Mouse (Mus musculus): Measurements from ENCODE around the gene Bcs1l. TPM values are rescaled to one million over a fixed set of nuclear protein-coding genes. Genes with fewer than 3 reads are reported as not detected.

Bcs1l gene
- total and polyA plus RNA-seq, 3 experiments: 18.6 to 29.1 (median 27.1) TPM

- H3K27me3 ChIP-seq (replicated peaks): no peaks in the 10 kb centered on the region
- no peak overlapping the region for H3K4me3 ChIP-seq (replicated peaks in 1 of 3; ENCODE audit: low read depth in 2 of 3, low read length in 2 of 3, poor library complexity in 1 of 3)
- peak; percentile 72 for DNase-seq (ENCODE audit: extremely low read depth)
- H3K4me1 ChIP-seq (ENCODE audit: control insufficient read depth in 1 of 2, insufficient read depth in 2 of 2): peaks cover 6 to 42% of the 10 kb centered on the region in 2 experiments; a peak in 3 of 4 replicates
- H3K9me3 ChIP-seq (replicated peaks; ENCODE audit: low read length): no peaks in the 10 kb centered on the region
- peaks cover 60 to 87% of the 10 kb centered on the region in 2 experiments for H3K36me3 ChIP-seq (replicated peaks in 1 of 2; ENCODE audit: control insufficient read depth in 1 of 2, insufficient read depth in 1 of 2, low read length in 1 of 2)
- no peak overlapping the region for H3K9ac ChIP-seq (ENCODE audit: insufficient read depth, low read depth)
- dilution Hi-C loops (cut with MboI; ENCODE audit: extremely low pct_ligation_motif_present, extremely low pct_unique_long_range_greater_than_20kb, low sequenced_read_pairs) (no loop called here), in situ Hi-C loops (cut with MboI; ENCODE audit: low pct_ligation_motif_present, low pct_unique_long_range_greater_than_20kb, low sequenced_read_pairs) (no loop called here)
- TF ChIP-seq TBP (conservative IDR thresholded peaks at IDR 0.05; ENCODE audit: low read depth, low read length): no peak
- no peak for TF ChIP-seq MXI1 (IDR thresholded peaks at IDR 0.05; ENCODE audit: low read depth, low read length)
- peak; percentile 39; the same call in 1 of the 2 replicates for TF ChIP-seq IRF4 (IDR thresholded peaks at IDR 0.05; ENCODE audit: low read depth, low read length)
- no peak for TF ChIP-seq MAZ (IDR thresholded peaks at IDR 0.05; ENCODE audit: low read depth, low read length)
- TF ChIP-seq ZMIZ1 (IDR thresholded peaks at IDR 0.05; ENCODE audit: low read depth, low read length): 0 out of 2 replicates have a peak, but pooled peaks have one; percentile 42
- H3K79me2 ChIP-seq (replicated peaks; ENCODE audit: control insufficient read depth, extremely low read depth, insufficient read depth, poor library complexity, severe bottlenecking): peaks cover 2% of the 10 kb centered on the region
- H3K27ac ChIP-seq (ENCODE audit: insufficient read depth, low read depth): peak overlapping the region; percentile 10; the same call in 1 of the 2 replicates
- H3K4me2 ChIP-seq (ENCODE audit: insufficient read depth, low read depth, poor library complexity, severe bottlenecking): no peak overlapping the region
These were observed 6.3 kb downstream of the Bcs1l start for GRCm38 (mm10) chr1:74594434-74594833.

DNA sequence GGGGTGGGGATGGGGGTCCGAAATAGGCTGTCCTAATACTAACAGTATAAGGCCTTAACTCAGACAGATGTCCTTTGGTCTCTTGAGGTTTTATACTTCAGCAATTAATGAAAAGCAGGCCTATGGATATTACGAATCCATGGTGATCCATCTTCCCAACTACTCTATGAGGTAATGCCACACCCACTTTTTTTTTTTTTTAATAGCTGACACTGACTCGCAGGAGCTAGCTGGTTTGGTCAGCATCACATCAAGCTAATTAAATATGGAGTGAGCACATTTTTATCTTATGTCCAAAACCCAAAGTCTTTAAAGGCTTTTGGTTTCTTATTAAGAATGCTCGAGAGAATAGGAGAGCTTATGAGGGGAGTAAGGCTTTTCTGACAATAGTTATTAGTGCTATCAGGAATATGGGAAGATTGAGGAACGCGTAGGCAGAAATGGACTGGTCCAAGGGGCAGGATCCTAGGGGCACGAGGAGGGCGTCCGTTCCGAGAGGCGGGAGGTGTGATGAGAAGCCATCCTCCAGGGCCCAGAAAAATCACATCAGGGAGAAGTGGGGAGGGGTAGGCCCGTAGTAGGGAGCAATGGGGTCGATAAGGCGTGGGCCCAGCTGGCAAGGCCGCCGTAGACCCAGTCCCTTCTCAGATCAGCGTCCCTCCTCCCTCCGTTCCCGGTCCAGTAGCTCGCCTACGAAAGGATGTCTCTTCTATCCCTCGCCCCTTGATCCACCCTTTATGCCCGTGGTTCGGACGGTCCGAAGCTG is 12.6 kb downstream of the Bcs1l start:
- H3K4me1 ChIP-seq (ENCODE audit: control insufficient read depth in 1 of 2, insufficient read depth in 2 of 2): peaks cover 2 to 27% of the 10 kb centered on the region in 2 experiments; a peak in 3 of 4 replicates
- peaks cover 16% of the 10 kb centered on the region for H3K79me2 ChIP-seq (replicated peaks; ENCODE audit: control insufficient read depth, extremely low read depth, insufficient read depth, poor library complexity, severe bottlenecking)
- H3K27ac ChIP-seq (ENCODE audit: insufficient read depth, low read depth): peak overlapping the region; percentile 39
- no peak for DNase-seq (ENCODE audit: extremely low read depth)
- H3K9me3 ChIP-seq (replicated peaks; ENCODE audit: low read length): no peaks in the 10 kb centered on the region
- peak overlapping the region; percentile 84 for H3K4me2 ChIP-seq (ENCODE audit: insufficient read depth, low read depth, poor library complexity, severe bottlenecking)
- H3K9ac ChIP-seq (ENCODE audit: insufficient read depth, low read depth): peak overlapping the region; percentile 80
- in situ Hi-C loops (cut with MboI; ENCODE audit: low pct_ligation_motif_present, low pct_unique_long_range_greater_than_20kb, low sequenced_read_pairs) (no loop called here), dilution Hi-C loops (cut with MboI; ENCODE audit: extremely low pct_ligation_motif_present, extremely low pct_unique_long_range_greater_than_20kb, low sequenced_read_pairs) (no loop called here)
- peak overlapping the region; percentile 93 to 99 (median 99) for H3K4me3 ChIP-seq (replicated peaks in 1 of 3; ENCODE audit: low read depth in 2 of 3, low read length in 2 of 3, poor library complexity in 1 of 3)
- no peaks in the 10 kb centered on the region for H3K27me3 ChIP-seq (replicated peaks)
- TF ChIP-seq MEF2A (IDR thresholded peaks at IDR 0.05; ENCODE audit: borderline replicate concordance, low read depth, low read length): no peak
- 0 out of 2 replicates have a peak, but pooled peaks have one; percentile 21 for TF ChIP-seq ZNF384 (IDR thresholded peaks at IDR 0.05; ENCODE audit: low read depth, low read length)
- peaks cover 15 to 35% of the 10 kb centered on the region in 2 experiments for H3K36me3 ChIP-seq (replicated peaks in 1 of 2; ENCODE audit: control insufficient read depth in 1 of 2, insufficient read depth in 1 of 2, low read length in 1 of 2)

DNA sequence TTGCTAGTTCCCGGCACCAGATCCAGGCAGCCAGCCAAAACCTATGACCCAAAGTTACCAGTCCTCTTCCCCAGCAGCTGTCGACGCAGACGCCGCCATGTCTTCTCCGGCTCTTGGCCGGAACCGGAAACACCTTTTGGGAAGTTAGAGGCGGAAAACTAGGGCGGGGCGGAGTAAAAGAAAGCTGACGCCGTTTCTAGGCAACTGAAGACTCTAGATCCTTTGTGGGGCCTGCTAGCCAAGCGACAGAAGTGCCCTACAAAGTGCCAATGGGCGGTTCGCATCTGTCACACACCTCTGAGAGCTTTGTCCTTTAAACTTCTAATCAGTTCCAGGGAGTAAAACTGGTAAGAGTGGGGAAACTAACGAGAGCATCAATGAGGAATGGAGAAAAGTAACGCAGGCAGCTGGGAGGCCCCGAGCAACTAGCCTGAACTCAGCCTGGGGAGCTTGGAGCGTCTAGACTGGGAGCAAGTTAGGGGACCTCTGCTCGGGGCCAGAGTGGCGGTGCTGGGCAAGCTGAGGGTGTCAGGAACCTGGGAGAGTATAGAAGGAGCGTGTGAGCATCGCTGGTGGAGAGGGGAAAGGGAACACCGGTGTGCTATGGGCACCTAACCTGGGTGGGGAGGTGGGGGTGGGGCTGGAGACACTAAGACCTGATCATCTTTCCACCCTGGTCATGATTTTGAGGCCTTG is 13.3 kb downstream of the Bcs1l start, which contains the start of the genes Rnf25 and Stk36:
Gene Rnf25 (minus strand): TSS at position 131 of the 696 bp plus-strand sequence.
Gene Stk36 (plus strand): TSS at position 179 of the 696 bp plus-strand sequence.
- dilution Hi-C loops (cut with MboI; ENCODE audit: extremely low pct_ligation_motif_present, extremely low pct_unique_long_range_greater_than_20kb, low sequenced_read_pairs): no loop called here
- peaks cover 16% of the 10 kb centered on the region for H3K79me2 ChIP-seq (replicated peaks; ENCODE audit: control insufficient read depth, extremely low read depth, insufficient read depth, poor library complexity, severe bottlenecking)
- DNase-seq (ENCODE audit: extremely low read depth): peak; percentile 90
- in situ Hi-C loops (cut with MboI; ENCODE audit: low pct_ligation_motif_present, low pct_unique_long_range_greater_than_20kb, low sequenced_read_pairs): no loop called here
- H3K36me3 ChIP-seq (replicated peaks in 1 of 2; ENCODE audit: control insufficient read depth in 1 of 2, insufficient read depth in 1 of 2, low read length in 1 of 2): peaks cover 11 to 30% of the 10 kb centered on the region in 2 experiments
- peak within 1 kb of the TSS; percentile 39 for H3K27ac ChIP-seq (ENCODE audit: insufficient read depth, low read depth)
- peak within 1 kb of the TSS; percentile 93 to 99 (median 99) for H3K4me3 ChIP-seq (replicated peaks in 1 of 3; ENCODE audit: low read depth in 2 of 3, low read length in 2 of 3, poor library complexity in 1 of 3)
- peak within 1 kb of the TSS; percentile 80 for H3K9ac ChIP-seq (ENCODE audit: insufficient read depth, low read depth)
- no peaks in the 10 kb centered on the region for H3K9me3 ChIP-seq (replicated peaks; ENCODE audit: low read length)
- no peaks in the 10 kb centered on the region for H3K27me3 ChIP-seq (replicated peaks)
- H3K4me1 ChIP-seq (ENCODE audit: control insufficient read depth in 1 of 2, insufficient read depth in 2 of 2): peaks cover 2 to 25% of the 10 kb centered on the region in 2 experiments; a peak in 3 of 4 replicates
- peak within 1 kb of the TSS; percentile 84 for H3K4me2 ChIP-seq (ENCODE audit: insufficient read depth, low read depth, poor library complexity, severe bottlenecking)
- no peak for TF ChIP-seq CHD1 (IDR thresholded peaks at IDR 0.05; ENCODE audit: low read depth, low read length)
- no peak for TF ChIP-seq MAFK (IDR thresholded peaks at IDR 0.05; ENCODE audit: insufficient replicate concordance, low read length)
- peak; percentile 73; the same call in 1 of the 2 replicates for TF ChIP-seq KAT2A (IDR thresholded peaks at IDR 0.05; ENCODE audit: insufficient replicate concordance, low read length)
- peak; percentile 80 for TF ChIP-seq HCFC1 (IDR thresholded peaks at IDR 0.05; ENCODE audit: low read depth, low read length)
- no peak for TF ChIP-seq MYC (IDR thresholded peaks at IDR 0.05; ENCODE audit: low read depth, low read length)
- TF ChIP-seq JUN (IDR thresholded peaks at IDR 0.05; ENCODE audit: insufficient read depth, low read depth, low read length): no peak
- no peak for TF ChIP-seq IRF4 (IDR thresholded peaks at IDR 0.05; ENCODE audit: low read depth, low read length)
- TF ChIP-seq PAX5 (IDR thresholded peaks at IDR 0.05; ENCODE audit: low read length): no peak
- no peak for TF ChIP-seq SMC3 (IDR thresholded peaks at IDR 0.05; ENCODE audit: low read depth, low read length)
- TF ChIP-seq CHD2 (IDR thresholded peaks at IDR 0.05; ENCODE audit: low read length): no peak
- peak; percentile 82; the same call in 1 of the 2 replicates for TF ChIP-seq MXI1 (IDR thresholded peaks at IDR 0.05; ENCODE audit: low read depth, low read length)
- TF ChIP-seq GABPA (IDR thresholded peaks at IDR 0.05; ENCODE audit: insufficient replicate concordance, low read depth, low read length): no peak
- peak; percentile 67; the same call in 1 of the 2 replicates for TF ChIP-seq ZMIZ1 (IDR thresholded peaks at IDR 0.05; ENCODE audit: low read depth, low read length)
- TF ChIP-seq UBTF (IDR thresholded peaks at IDR 0.05; ENCODE audit: low read depth, low read length): no peak
- no peak for TF ChIP-seq RCOR1 (conservative IDR thresholded peaks at IDR 0.05; ENCODE audit: low read depth, low read length)
- TF ChIP-seq TBP (conservative IDR thresholded peaks at IDR 0.05; ENCODE audit: low read depth, low read length): peak; percentile 58; the same call in 1 of the 2 replicates
- TF ChIP-seq NRF1 (IDR thresholded peaks at IDR 0.05; ENCODE audit: low read depth, low read length): no peak
- peak; percentile 98 for TF ChIP-seq POLR2A (IDR thresholded peaks at IDR 0.05; ENCODE audit: low read depth, low read length)

Measured in CH12.LX (cell line).